Mouse (Mus musculus) ES-Bruce4 (cell line): Measurements from ENCODE around the gene Exoc4. TPM values are rescaled to one million over a fixed set of nuclear protein-coding genes. Genes with fewer than 3 reads are reported as not detected.

ENCODE experiments used
- H3K27ac ChIP-seq: 2 replicates; pipeline ENCODE4 v1.5.1; 2012; ENCODE audit warnings: low read length, inconsistent platforms; ENCODE audit not compliant: insufficient read depth
- H3K27me3 ChIP-seq: 2 replicates; pipeline ENCODE4 v1.6.1; 2012; ENCODE audit warnings: mild to moderate bottlenecking, low read length, inconsistent platforms; ENCODE audit not compliant: control insufficient read depth, poor library complexity, insufficient read depth, severe bottlenecking
- H3K36me3 ChIP-seq: 2 replicates; pipeline ENCODE4 v1.6.1; 2012; ENCODE audit warnings: inconsistent platforms, mild to moderate bottlenecking, low read length, moderate library complexity; ENCODE audit not compliant: control insufficient read depth, poor library complexity, insufficient read depth, severe bottlenecking
- H3K4me1 ChIP-seq: one replicate; pipeline ENCODE4 v1.8.1; 2011; ENCODE audit warnings: low read length; ENCODE audit not compliant: control insufficient read depth, insufficient read depth
- H3K4me3 ChIP-seq: 2 replicates; pipeline ENCODE4 v1.5.1; 2011; ENCODE audit warnings: low read depth, mild to moderate bottlenecking, low read length
- H3K9ac ChIP-seq: 2 replicates; pipeline ENCODE4 v1.6.1; 2012; ENCODE audit warnings: low read depth, mild to moderate bottlenecking, inconsistent platforms; ENCODE audit not compliant: poor library complexity, severe bottlenecking
- H3K9me3 ChIP-seq: replicated peaks from 2 replicates; pipeline ENCODE4 v1.6.1; 2012; ENCODE audit warnings: mild to moderate bottlenecking, low read length, inconsistent platforms; ENCODE audit not compliant: control insufficient read depth, poor library complexity, insufficient read depth, severe bottlenecking
- CTCF ChIP-seq: IDR thresholded peaks from one replicate; pipeline ENCODE4 v1.8.1; 2011; ENCODE audit warnings: low read depth, low read length
- EP300 ChIP-seq: IDR thresholded peaks from 2 replicates; pipeline ENCODE4 v1.6.1; 2011; ENCODE audit warnings: low read depth, low read length; ENCODE audit not compliant: insufficient read depth
- POLR2A ChIP-seq: IDR thresholded peaks from one replicate; pipeline ENCODE4 v1.8.1; 2011; ENCODE audit warnings: low read length; ENCODE audit not compliant: insufficient read depth
- polyA plus RNA-seq: library from polyadenylated mRNA; stranded (reverse); fragments of >200 nt; gene quantifications from 2 replicates; pipeline ENCODE4 v1.2.4, GENCODE M21; 2011; ENCODE audit warnings: low read depth; ENCODE audit not compliant: missing spikeins, insufficient read depth, insufficient read length

Exoc4 gene
- polyA plus RNA-seq, 1 experiment = 158 TPM

- Histone ChIP-seq H3K36me3 (no peaks in the 10 kb centered on the region), H3K27me3 (no peaks in the 10 kb centered on the region), H3K27ac (no peak overlapping the region), H3K4me3 (no peak overlapping the region), H3K9ac (no peak overlapping the region), H3K9me3 (no peaks in the 10 kb centered on the region), H3K4me1 (peaks cover 2% of the 10 kb centered on the region)
- TF ChIP-seq EP300 (no peak), POLR2A (no peak), CTCF (no peak)
Observed at GRCm38 (mm10) chr6:33507134-33507533, 258.2 kb downstream of the Exoc4 start.

- Histone ChIP-seq H3K27ac (no peak overlapping the region), H3K9me3 (no peaks in the 10 kb centered on the region)
- TF ChIP-seq POLR2A (no peak), CTCF (no peak), EP300 (no peak)
Observed at GRCm38 (mm10) chr6:33515391-33515790, 266.5 kb downstream of the Exoc4 start.

GRCm38 (mm10) chr6:33516798-33517197, 267.9 kb downstream of the Exoc4 start:
- no peaks in the 10 kb centered on the region for H3K27me3 ChIP-seq
- H3K27ac ChIP-seq = no peak overlapping the region

More at GRCm38 (mm10) chr6:33515391-33515790, 266.5 kb downstream of the Exoc4 start:
- no peak overlapping the region for H3K4me3 ChIP-seq
- H3K27me3 ChIP-seq = no peaks in the 10 kb centered on the region
- H3K9ac ChIP-seq = no peak overlapping the region
- no peaks in the 10 kb centered on the region for H3K36me3 ChIP-seq
- H3K4me1 ChIP-seq = no peaks in the 10 kb centered on the region

GRCm38 (mm10) chr6:33517890-33518410, 269.1 kb downstream of the Exoc4 start:
- TF ChIP-seq CTCF (no peak), EP300 (no peak), POLR2A (no peak)
- Histone ChIP-seq H3K36me3 (no peaks in the 10 kb centered on the region), H3K9me3 (no peaks in the 10 kb centered on the region), H3K4me3 (no peak overlapping the region), H3K4me1 (no peaks in the 10 kb centered on the region), H3K27me3 (no peaks in the 10 kb centered on the region), H3K9ac (no peak overlapping the region), H3K27ac (no peak overlapping the region)

More at GRCm38 (mm10) chr6:33516798-33517197, 267.9 kb downstream of the Exoc4 start:
- H3K4me1 ChIP-seq = no peaks in the 10 kb centered on the region
- TF ChIP-seq CTCF (no peak), EP300 (no peak), POLR2A (no peak)
- no peaks in the 10 kb centered on the region for H3K9me3 ChIP-seq
- no peak overlapping the region for H3K9ac ChIP-seq
- no peak overlapping the region for H3K4me3 ChIP-seq
- H3K36me3 ChIP-seq = no peaks in the 10 kb centered on the region

GRCm38 (mm10) chr6:33525695-33526366, 276.9 kb downstream of the Exoc4 start:
- Histone ChIP-seq H3K9me3 (no peaks in the 10 kb centered on the region), H3K4me1 (no peaks in the 10 kb centered on the region), H3K36me3 (no peaks in the 10 kb centered on the region), H3K27me3 (no peaks in the 10 kb centered on the region), H3K9ac (no peak overlapping the region), H3K27ac (no peak overlapping the region), H3K4me3 (no peak overlapping the region)
- TF ChIP-seq POLR2A = no peak
- TF ChIP-seq EP300 = no peak
- TF ChIP-seq CTCF = no peak

GRCm38 (mm10) chr6:33540356-33540755, 291.5 kb downstream of the Exoc4 start:
- H3K4me1 ChIP-seq = no peaks in the 10 kb centered on the region
- H3K27ac ChIP-seq = no peak overlapping the region
- no peaks in the 10 kb centered on the region for H3K9me3 ChIP-seq
- TF ChIP-seq CTCF (no peak), POLR2A (no peak), EP300 (no peak)
- no peak overlapping the region for H3K9ac ChIP-seq
- no peaks in the 10 kb centered on the region for H3K27me3 ChIP-seq
- no peaks in the 10 kb centered on the region for H3K36me3 ChIP-seq
- no peak overlapping the region for H3K4me3 ChIP-seq
